Mouse (Mus musculus) erythroblast, embryonic 14.5 days (primary cell): ENCODE data around the gene Mindy2.

Experiments
- GATA1 ChIP-seq: IDR thresholded peaks from 2 replicates; pipeline ENCODE4 v1.6.1; 2012; ENCODE audit warnings: low read length, inconsistent platforms, mixed read lengths
- TAL1 ChIP-seq: IDR thresholded peaks from 3 replicates; pipeline ENCODE4 v1.6.1; 2012; ENCODE audit warnings: low read length, inconsistent platforms, mixed read lengths

GRCm38 (mm10) chr9:70673656-70674055 lies 16.7 kb upstream of the Mindy2 start:
- TF ChIP-seq GATA1, result no peak
- TF ChIP-seq TAL1, result no peak
